Mouse (Mus musculus) heart, adult 10 weeks (tissue): ENCODE results near the gene Dpm2. TPM values are rescaled to one million over a fixed set of nuclear protein-coding genes. Genes with fewer than 3 reads are reported as not detected.

Source experiments
- polyA plus RNA-seq: library from polyadenylated mRNA; stranded (reverse); fragments of 350-450 nt; fragmentation: Illumina TruSeq; extraction: RNeasy Lipid Tissue Mini Kit (QIAGEN cat#74804); gene quantifications from one replicate; pipeline ENCODE4 v1.2.3, GENCODE M21; 2014; ENCODE audit warnings: low read depth, low replicate concordance

Dpm2 gene
- 34.2 TPM for polyA plus RNA-seq

GRCm38 (mm10) chr2:32570698-32571494 lies at the start of gene Dpm2:
TSS of gene Dpm2 (plus strand) at chr2:32570858.

GRCm38 (mm10) chr2:32534733-32535471 lies 35.8 kb upstream of the Dpm2 start, which contains the start of gene Fam102a:
TSS of gene Fam102a (plus strand) at chr2:32535332.

GRCm38 (mm10) chr2:32574497-32574896 lies 3.8 kb downstream of the Dpm2 start, which contains the start of gene Pip5kl1:
TSS of gene Pip5kl1 (plus strand) at chr2:32574797.

GRCm38 (mm10) chr2:32575586-32576160 lies 5.0 kb downstream of the Dpm2 start, which contains the start of gene 9430097D07Rik:
TSS of gene 9430097D07Rik (minus strand) at chr2:32575684.

GRCm38 (mm10) chr2:32586871-32587351 lies 16.3 kb downstream of the Dpm2 start, which contains the start of gene St6galnac4:
TSS of gene St6galnac4 (plus strand) at chr2:32587095.

GRCm38 (mm10) chr2:32599409-32599808 lies 28.8 kb downstream of the Dpm2 start, which contains the start of gene St6galnac6:
TSS of gene St6galnac6 (plus strand) at chr2:32599709.

GRCm38 (mm10) chr2:32621517-32621859 lies 50.8 kb downstream of the Dpm2 start, which contains the start of gene Ak1:
TSS of gene Ak1 (plus strand) at chr2:32621758.

Other genes with a start within 250 kb of the Dpm2 start
- gene Ciz1, start 218.5 kb upstream of the Dpm2 start, polyA plus RNA-seq = 53.9 TPM
- 7.4 TPM for gene Dnm1, start 217.5 kb upstream of the Dpm2 start, polyA plus RNA-seq
- 56.1 TPM for gene 1110008P14Rik, start 188.9 kb upstream of the Dpm2 start, polyA plus RNA-seq
- 9.4 TPM for gene Lcn2, start 182.6 kb upstream of the Dpm2 start, polyA plus RNA-seq
- 75.8 TPM for gene Ptges2, start 175.0 kb upstream of the Dpm2 start, polyA plus RNA-seq
- gene Naif1, start 120.4 kb upstream of the Dpm2 start, polyA plus RNA-seq = 2.4 TPM
- gene Slc25a25, start 119.4 kb upstream of the Dpm2 start, polyA plus RNA-seq = 7.5 TPM
- gene Fam102a, start 35.5 kb upstream of the Dpm2 start, polyA plus RNA-seq = 7.4 TPM
- gene Pip5kl1, start 3.9 kb downstream of the Dpm2 start, polyA plus RNA-seq = not detected
- not detected for gene 9430097D07Rik, start 4.8 kb downstream of the Dpm2 start, polyA plus RNA-seq
- 19.5 TPM for gene St6galnac4, start 16.2 kb downstream of the Dpm2 start, polyA plus RNA-seq
- gene St6galnac6, start 28.9 kb downstream of the Dpm2 start, polyA plus RNA-seq = 110 TPM
- 526 TPM for gene Ak1, start 50.9 kb downstream of the Dpm2 start, polyA plus RNA-seq
- 139 TPM for gene Eng, start 75.7 kb downstream of the Dpm2 start, polyA plus RNA-seq
- 11.2 TPM for gene Fpgs, start 133.3 kb downstream of the Dpm2 start, polyA plus RNA-seq
- gene Cdk9, start 142.2 kb downstream of the Dpm2 start, polyA plus RNA-seq = 35.5 TPM
- 17.4 TPM for gene Sh2d3c, start 150.2 kb downstream of the Dpm2 start, polyA plus RNA-seq
- gene 6330409D20Rik, start 170.2 kb downstream of the Dpm2 start, polyA plus RNA-seq = not detected
- 15.4 TPM for gene Tor2a, start 186.4 kb downstream of the Dpm2 start, polyA plus RNA-seq
- gene Ttc16, start 204.8 kb downstream of the Dpm2 start, polyA plus RNA-seq = 0.24 TPM
- 3.7 TPM for gene Ptrh1, start 204.9 kb downstream of the Dpm2 start, polyA plus RNA-seq
- gene Cfap157, start 213.6 kb downstream of the Dpm2 start, polyA plus RNA-seq = not detected